Mouse (Mus musculus) bone marrow, adult 2 months (tissue): ENCODE results near the gene Gm11172.

Source experiments
- CTCF ChIP-seq: fragments of 200-500 bp; IDR thresholded peaks from 2 replicates; pipeline ENCODE4 v1.5.1; 2011; ENCODE audit warnings: low read length, control low read depth; ENCODE audit not compliant: control insufficient read depth, insufficient read depth
- POLR2A ChIP-seq: fragments of 200-500 bp; IDR thresholded peaks from 2 replicates; pipeline ENCODE4 v1.6.1; 2011; ENCODE audit warnings: low read depth, mild to moderate bottlenecking, control low read depth, low read length, borderline replicate concordance; ENCODE audit not compliant: control insufficient read depth

DNA sequence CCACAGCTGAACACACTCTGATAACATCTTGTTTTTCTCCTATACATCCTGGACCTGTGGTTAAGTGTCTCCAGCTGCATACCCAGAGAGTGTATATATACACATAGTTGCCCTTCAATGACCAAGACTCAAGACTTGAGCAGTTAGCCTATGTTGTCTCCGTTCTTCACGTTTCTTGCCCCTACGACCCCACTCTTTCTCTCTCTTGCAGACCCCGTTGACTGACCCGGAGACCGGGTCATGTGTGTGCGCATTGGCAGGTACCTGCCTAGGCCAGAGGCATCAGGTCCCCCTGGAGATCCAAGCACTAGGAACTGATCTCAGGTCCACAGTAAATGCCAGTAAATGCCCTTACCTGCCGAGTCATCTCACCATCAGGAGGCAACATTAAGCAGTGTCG lies 14.6 kb downstream of the Gm11172 start:
- no peak for TF ChIP-seq POLR2A
- no peak for TF ChIP-seq CTCF
